Mouse (Mus musculus) MEL (cell line): ENCODE measurements around the gene Sebox. TPM values are rescaled to one million over a fixed set of nuclear protein-coding genes. Genes with fewer than 3 reads are reported as not detected.

Experiments used
- DNase-seq: peaks from one replicate; pipeline ENCODE4 v3.0.0; 2011; ENCODE audit warnings: low read depth, low spot score
- H3K27ac ChIP-seq: 2 replicates; pipeline ENCODE4 v1.5.1; 2012; ENCODE audit warnings: low read depth, mild to moderate bottlenecking, control low read depth, low read length, moderate library complexity; ENCODE audit not compliant: control insufficient read depth
- H3K27me3 ChIP-seq, 2 experiments: fragments of 150-350 bp in 1 of 2; sonication (generic) in 1 of 2; 2 replicates each; pipeline ENCODE4 v1.6.1; 2012; ENCODE audit warnings: low read length in 2 of 2, mild to moderate bottlenecking in 2 of 2, improper control_type of control experiment in 1 of 2, moderate library complexity in 1 of 2; ENCODE audit not compliant: insufficient read depth in 2 of 2, control insufficient read depth in 1 of 2
- H3K36me3 ChIP-seq, 2 experiments: 2 replicates each; pipeline ENCODE4 v1.6.1; 2012 to 2014; ENCODE audit warnings: low read length in 2 of 2, improper control_type of control experiment in 1 of 2, inconsistent platforms in 1 of 2, mild to moderate bottlenecking in 1 of 2; ENCODE audit not compliant: insufficient read depth in 2 of 2, control insufficient read depth in 1 of 2
- H3K4me1 ChIP-seq, 2 experiments: fragments of 150-350 bp in 1 of 2; sonication (generic) in 1 of 2; 2 replicates each; pipeline ENCODE4 v1.6.1; 2012; ENCODE audit warnings: low read length in 2 of 2, improper control_type of control experiment in 1 of 2, mild to moderate bottlenecking in 1 of 2; ENCODE audit not compliant: insufficient read depth in 2 of 2, control insufficient read depth in 1 of 2
- H3K4me3 ChIP-seq, 2 experiments: fragments of 150-350 bp in 1 of 2; sonication (generic) in 1 of 2; 2 replicates each; pipeline ENCODE4 v1.5.1; 2012; ENCODE audit warnings: low read depth in 2 of 2, low read length in 2 of 2, mild to moderate bottlenecking in 2 of 2, moderate library complexity in 2 of 2, control low read depth in 1 of 2, improper control_type of control experiment in 1 of 2; ENCODE audit not compliant: control insufficient read depth in 1 of 2, insufficient read depth in 1 of 2
- H3K79me2 ChIP-seq: 2 replicates; pipeline ENCODE4 v1.6.1; 2012; ENCODE audit warnings: mild to moderate bottlenecking, low read length, moderate library complexity; ENCODE audit not compliant: control insufficient read depth, poor library complexity, insufficient read depth
- H3K9ac ChIP-seq: 2 replicates; pipeline ENCODE4 v1.6.1; 2012; ENCODE audit warnings: low read depth, mild to moderate bottlenecking, control low read depth, low read length, moderate library complexity; ENCODE audit not compliant: control insufficient read depth, poor library complexity, severe bottlenecking
- H3K9me3 ChIP-seq: fragments of 150-350 bp; sonication (generic); replicated peaks from 2 replicates; pipeline ENCODE4 v1.6.1; 2012; ENCODE audit warnings: mild to moderate bottlenecking, low read length, improper control_type of control experiment, moderate library complexity; ENCODE audit not compliant: insufficient read depth
- BHLHE40 ChIP-seq: IDR thresholded peaks from 2 replicates; pipeline ENCODE4 v1.6.1; 2012; ENCODE audit warnings: low read depth, mild to moderate bottlenecking, inconsistent platforms, low read length, improper control_type of control experiment, borderline replicate concordance
- CHD1 ChIP-seq: IDR thresholded peaks from 2 replicates; pipeline ENCODE4 v1.6.1; 2012; ENCODE audit warnings: low read depth, mild to moderate bottlenecking, inconsistent platforms, low read length, improper control_type of control experiment
- CHD2 ChIP-seq: IDR thresholded peaks from 2 replicates; pipeline ENCODE4 v1.6.1; 2011; ENCODE audit warnings: low read length, improper control_type of control experiment
- E2F4 ChIP-seq: IDR thresholded peaks from 2 replicates; pipeline ENCODE4 v1.6.1; 2011; ENCODE audit warnings: low read depth, low read length, improper control_type of control experiment, borderline replicate concordance
- ELF1 ChIP-seq: IDR thresholded peaks from 2 replicates; pipeline ENCODE4 v1.6.1; 2014; ENCODE audit warnings: low read depth, mild to moderate bottlenecking, inconsistent platforms, low read length, improper control_type of control experiment, moderate library complexity
- EP300 ChIP-seq, 2 experiments: IDR thresholded peaks; 2 replicates each; pipeline ENCODE4 v1.6.1; 2011; ENCODE audit warnings: improper control_type of control experiment in 2 of 2, low read length in 2 of 2, low read depth in 1 of 2, mild to moderate bottlenecking in 1 of 2
- ETS1 ChIP-seq: IDR thresholded peaks from 2 replicates; pipeline ENCODE4 v1.6.1; 2012; ENCODE audit warnings: low read depth, mild to moderate bottlenecking, inconsistent platforms, low read length, improper control_type of control experiment, moderate library complexity
- GABPA ChIP-seq: IDR thresholded peaks from 2 replicates; pipeline ENCODE4 v1.6.1; 2012; ENCODE audit warnings: low read depth, mild to moderate bottlenecking, inconsistent platforms, low read length, improper control_type of control experiment, moderate library complexity
- GATA1 ChIP-seq: IDR thresholded peaks from 2 replicates; pipeline ENCODE4 v1.6.1; 2011; ENCODE audit warnings: low read depth, low read length, improper control_type of control experiment
- HCFC1 ChIP-seq: IDR thresholded peaks from 2 replicates; pipeline ENCODE4 v1.6.1; 2012; ENCODE audit warnings: low read depth, mild to moderate bottlenecking, inconsistent platforms, low read length, improper control_type of control experiment, moderate library complexity
- JUND ChIP-seq: IDR thresholded peaks from 2 replicates; pipeline ENCODE4 v1.6.1; 2011; ENCODE audit warnings: low read depth, mild to moderate bottlenecking, improper control_type of control experiment, low read length
- KAT2A ChIP-seq: conservative IDR thresholded peaks from 2 replicates; pipeline ENCODE4 v1.6.1; 2012; ENCODE audit warnings: low read depth, low read length, improper control_type of control experiment, inconsistent platforms
- MAFK ChIP-seq: IDR thresholded peaks from 2 replicates; pipeline ENCODE4 v1.6.1; 2011; ENCODE audit warnings: low read depth, mild to moderate bottlenecking, low read length, improper control_type of control experiment, borderline replicate concordance
- MAX ChIP-seq: IDR thresholded peaks from 2 replicates; pipeline ENCODE4 v1.6.1; 2011; ENCODE audit warnings: low read length, improper control_type of control experiment
- MAZ ChIP-seq: IDR thresholded peaks from 2 replicates; pipeline ENCODE4 v1.6.1; 2012; ENCODE audit warnings: low read depth, mild to moderate bottlenecking, inconsistent platforms, low read length, improper control_type of control experiment
- MEF2A ChIP-seq: IDR thresholded peaks from 2 replicates; pipeline ENCODE4 v1.6.1; 2014; ENCODE audit warnings: low read depth, mild to moderate bottlenecking, inconsistent platforms, low read length, improper control_type of control experiment; ENCODE audit not compliant: poor library complexity, insufficient replicate concordance, severe bottlenecking; ENCODE audit errors: extremely low read depth
- MXI1 ChIP-seq: IDR thresholded peaks from 2 replicates; pipeline ENCODE4 v1.6.1; 2011; ENCODE audit warnings: mild to moderate bottlenecking, low read depth, low read length, improper control_type of control experiment
- MYB ChIP-seq: IDR thresholded peaks from 2 replicates; pipeline ENCODE4 v1.6.1; 2011; ENCODE audit warnings: mild to moderate bottlenecking, low read depth, low read length, improper control_type of control experiment
- MYC ChIP-seq: IDR thresholded peaks from 2 replicates; pipeline ENCODE4 v1.6.1; 2011; ENCODE audit warnings: low read depth, mild to moderate bottlenecking, low read length, improper control_type of control experiment, moderate library complexity
- NELFE ChIP-seq: IDR thresholded peaks from 2 replicates; pipeline ENCODE4 v1.6.1; 2011; ENCODE audit warnings: low read depth, low read length, improper control_type of control experiment
- NRF1 ChIP-seq: IDR thresholded peaks from 2 replicates; pipeline ENCODE4 v1.6.1; 2014; ENCODE audit warnings: low read depth, mild to moderate bottlenecking, inconsistent platforms, low read length, improper control_type of control experiment, moderate library complexity; ENCODE audit not compliant: poor library complexity, insufficient read depth, severe bottlenecking
- POLR2AphosphoS2 ChIP-seq: IDR thresholded peaks from 2 replicates; pipeline ENCODE4 v1.6.1; 2011; ENCODE audit warnings: low read length, improper control_type of control experiment
- POLR2AphosphoS5 ChIP-seq: IDR thresholded peaks from 2 replicates; pipeline ENCODE4 v1.6.1; 2012; ENCODE audit warnings: low read depth, borderline replicate concordance, mild to moderate bottlenecking, inconsistent platforms, low read length, moderate library complexity, mixed read lengths
- RAD21 ChIP-seq: IDR thresholded peaks from 2 replicates; pipeline ENCODE4 v1.6.1; 2011; ENCODE audit warnings: mild to moderate bottlenecking, low read depth, low read length, improper control_type of control experiment
- RCOR1 ChIP-seq: IDR thresholded peaks from 2 replicates; pipeline ENCODE4 v1.6.1; 2012; ENCODE audit warnings: low read depth, mild to moderate bottlenecking, inconsistent platforms, low read length, improper control_type of control experiment
- SIN3A ChIP-seq: IDR thresholded peaks from 2 replicates; pipeline ENCODE4 v1.6.1; 2012; ENCODE audit warnings: low read length, improper control_type of control experiment, inconsistent platforms
- SMC3 ChIP-seq: IDR thresholded peaks from 2 replicates; pipeline ENCODE4 v1.6.1; 2011; ENCODE audit warnings: low read depth, low read length, improper control_type of control experiment
- TAL1 ChIP-seq: IDR thresholded peaks from 2 replicates; pipeline ENCODE4 v1.6.1; 2012; ENCODE audit warnings: mild to moderate bottlenecking, inconsistent platforms, low read length, moderate library complexity, mixed read lengths
- TBP ChIP-seq: IDR thresholded peaks from 2 replicates; pipeline ENCODE4 v1.8.0; 2011; ENCODE audit warnings: low read depth, low read length, improper control_type of control experiment
- TCF12 ChIP-seq: IDR thresholded peaks from 2 replicates; pipeline ENCODE4 v1.6.1; 2014; ENCODE audit warnings: low read depth, mild to moderate bottlenecking, inconsistent platforms, low read length, improper control_type of control experiment, moderate library complexity
- UBTF ChIP-seq: IDR thresholded peaks from 2 replicates; pipeline ENCODE4 v1.6.1; 2012; ENCODE audit warnings: low read depth, mild to moderate bottlenecking, inconsistent platforms, low read length, improper control_type of control experiment, moderate library complexity, borderline replicate concordance; ENCODE audit not compliant: insufficient read depth
- USF1 ChIP-seq: IDR thresholded peaks from 2 replicates; pipeline ENCODE4 v1.6.1; 2014; ENCODE audit warnings: low read depth, mild to moderate bottlenecking, inconsistent platforms, low read length, improper control_type of control experiment, moderate library complexity
- USF2 ChIP-seq, 2 experiments: IDR thresholded peaks; 2 replicates each; pipeline ENCODE4 v1.6.1; 2011 to 2012; ENCODE audit warnings: improper control_type of control experiment in 2 of 2, low read length in 2 of 2, borderline replicate concordance in 1 of 2, inconsistent platforms in 1 of 2, low read depth in 1 of 2, mild to moderate bottlenecking in 1 of 2; ENCODE audit not compliant: insufficient read depth in 1 of 2
- ZC3H11A ChIP-seq: IDR thresholded peaks from 2 replicates; pipeline ENCODE4 v1.6.1; 2012; ENCODE audit warnings: low read depth, mild to moderate bottlenecking, inconsistent platforms, low read length, improper control_type of control experiment
- ZKSCAN1 ChIP-seq: IDR thresholded peaks from 2 replicates; pipeline ENCODE4 v1.6.1; 2012; ENCODE audit warnings: low read depth, mild to moderate bottlenecking, inconsistent platforms, low read length, improper control_type of control experiment, moderate library complexity
- ZMIZ1 ChIP-seq: IDR thresholded peaks from 2 replicates; pipeline ENCODE4 v1.6.1; 2012; ENCODE audit warnings: low read depth, mild to moderate bottlenecking, inconsistent platforms, low read length, improper control_type of control experiment, moderate library complexity
- ZNF384 ChIP-seq: IDR thresholded peaks from 2 replicates; pipeline ENCODE4 v1.6.1; 2012; ENCODE audit warnings: low read depth, mild to moderate bottlenecking, inconsistent platforms, low read length, improper control_type of control experiment
- polyA plus RNA-seq, 2 experiments: library from polyadenylated mRNA; stranded (reverse) in 1 of 2; unstranded in 1 of 2; fragments of >175 nt in 1 of 2; fragments of >200 nt in 1 of 2; gene quantifications; 2 replicates each; pipeline versions ENCODE4 v1.2.1 to v1.2.4; 2012; ENCODE audit warnings: low replicate concordance in 2 of 2, low read depth in 1 of 2; ENCODE audit not compliant: insufficient read length in 2 of 2, insufficient read depth in 1 of 2, missing spikeins in 1 of 2
- total RNA-seq: library from RNA; depleted of rRNA; stranded (reverse); fragments of 300-350 nt; gene quantifications from 2 replicates; pipeline ENCODE4 v1.2.3, GENCODE M21; 2012

Sebox gene
- total and polyA plus RNA-seq, 3 experiments = 0.06 to 0.15 TPM; not detected in 1

DNA sequence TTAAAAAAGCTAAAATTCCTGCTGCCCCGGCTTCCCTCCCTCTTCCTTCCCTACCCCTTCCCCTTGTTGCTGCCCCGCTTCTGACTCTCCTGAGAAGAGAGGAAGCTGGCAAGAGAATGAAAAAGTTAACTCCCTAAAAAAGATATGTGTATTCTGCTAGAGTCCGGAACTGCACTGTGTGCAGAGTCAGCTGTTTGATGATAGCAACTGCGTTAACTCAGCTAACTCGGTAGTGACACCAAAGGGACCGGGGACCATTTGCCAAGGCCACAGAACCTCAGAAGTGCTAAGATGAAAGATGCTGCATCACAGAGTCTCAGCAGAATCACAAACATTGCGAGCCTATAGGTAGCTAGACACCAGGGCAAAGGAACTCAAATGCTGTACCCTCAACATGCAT, 35.7 kb upstream of the Sebox start:
- H3K27ac ChIP-seq = peak overlapping the region; percentile 50
- peaks cover 0 to 31% of the 10 kb centered on the region in 2 experiments; a peak in 2 of 4 replicates for H3K36me3 ChIP-seq
- H3K27me3 ChIP-seq = no peaks in the 10 kb centered on the region
- TF ChIP-seq MYC = no peak
- no peak for TF ChIP-seq ZC3H11A
- TF ChIP-seq GATA1 = peak; percentile 75
- TF ChIP-seq TBP = 0 out of 2 replicates have a peak, but pooled peaks have one; percentile 54
- TF ChIP-seq MYB = no peak
- TF ChIP-seq ZMIZ1 = no peak
- TF ChIP-seq UBTF = no peak
- peak; percentile 85 for TF ChIP-seq ELF1
- no peak for TF ChIP-seq POLR2AphosphoS2
- TF ChIP-seq RCOR1 = peak; percentile 31; the same call in 1 of the 2 replicates
- TF ChIP-seq EP300 (IDR thresholded peaks at IDR 0.05; ENCODE audit: low read depth in 1 of 2, low read length in 2 of 2) = peak; percentile 57 to 64; a peak in 3 of 4 replicates
- TF ChIP-seq SIN3A = peak; percentile 97
- no peak for TF ChIP-seq MAZ
- TF ChIP-seq RAD21 = no peak
- TF ChIP-seq POLR2AphosphoS5 = no peak
- TF ChIP-seq CHD1 = no peak
- 0 out of 2 replicates have a peak, but pooled peaks have one; percentile 53 for TF ChIP-seq HCFC1
- no peak for TF ChIP-seq GABPA
- TF ChIP-seq USF1 = no peak; the same call in 1 of the 2 replicates
- no peak for TF ChIP-seq MEF2A
- TF ChIP-seq USF2 (IDR thresholded peaks at IDR 0.05; ENCODE audit: borderline replicate concordance in 1 of 2, insufficient read depth in 1 of 2, low read depth in 1 of 2, low read length in 2 of 2) = no peak
- peak; percentile 93 for TF ChIP-seq MAFK
- no peak for TF ChIP-seq NRF1
- no peak for TF ChIP-seq BHLHE40
- TF ChIP-seq NELFE = no peak
- no peak for TF ChIP-seq E2F4
- no peak for TF ChIP-seq JUND
- no peak for TF ChIP-seq SMC3
- TF ChIP-seq ZKSCAN1 = no peak
- no peak for TF ChIP-seq KAT2A
- TF ChIP-seq TCF12 = no peak; the same call in 1 of the 2 replicates
- 0 out of 2 replicates have a peak, but pooled peaks have one; percentile 15 for TF ChIP-seq MAX
- 0 out of 2 replicates have a peak, but pooled peaks have one; percentile 14 for TF ChIP-seq ZNF384
- peak; percentile 68 for TF ChIP-seq MXI1
- TF ChIP-seq TAL1 = no peak
- TF ChIP-seq ETS1 = peak; percentile 98
- TF ChIP-seq CHD2 = no peak

More for the DNA sequence above, 35.7 kb upstream of the Sebox start:
- Histone ChIP-seq H3K4me1 (peaks cover 20 to 44% of the 10 kb centered on the region in 2 experiments), H3K9me3 (no peaks in the 10 kb centered on the region), H3K79me2 (no peaks in the 10 kb centered on the region; the same call in 1 of the 2 replicates), H3K4me3 (peak overlapping the region; percentile 17 to 26; a peak in 3 of 4 replicates), H3K9ac (peak overlapping the region; percentile 24)
- peak; percentile 81 for DNase-seq
